Mouse (Mus musculus) cerebellum, postnatal 25 days (tissue): ENCODE measurements around the gene Retreg1.
"Not testable (repeated sequence)": the region's sequence is repeated elsewhere in the genome, so short reads cannot be mapped to it uniquely, and the experiment has no call there.

Experiments
- DNase-seq, 2 experiments: peaks; one replicate each; pipeline ENCODE4 v3.0.0; 2021; ENCODE audit warnings: mixed read lengths in 2 of 2

Gene Retreg1

GRCm38 (mm10) chr15:25948257-25949223 is 105.6 kb downstream of the Retreg1 start:
- peak in 1 of 2 experiments; percentile 3 for DNase-seq

DNA sequence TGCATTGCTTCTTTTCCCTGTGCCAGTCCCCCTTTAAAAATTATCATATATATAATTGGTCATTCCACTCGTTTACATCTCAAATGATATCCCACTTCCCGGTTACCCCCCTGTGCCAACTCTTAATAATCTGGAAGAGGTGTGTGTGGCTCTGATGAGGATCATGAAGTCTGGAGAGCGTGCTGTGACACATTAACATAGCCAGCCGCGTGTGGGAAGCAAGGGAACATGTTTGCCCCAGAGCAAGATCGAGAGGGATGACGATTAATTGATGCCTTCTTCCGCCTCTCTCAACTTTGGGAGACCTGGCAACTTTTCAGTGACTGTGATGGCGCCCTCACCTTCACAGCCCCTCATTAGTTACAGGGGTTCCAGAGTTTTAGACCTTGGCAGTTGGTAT is 106.7 kb downstream of the Retreg1 start:
- no peak for DNase-seq

- no peak for DNase-seq
Measured at GRCm38 (mm10) chr15:25950584-25950983, 107.6 kb downstream of the Retreg1 start.

DNA sequence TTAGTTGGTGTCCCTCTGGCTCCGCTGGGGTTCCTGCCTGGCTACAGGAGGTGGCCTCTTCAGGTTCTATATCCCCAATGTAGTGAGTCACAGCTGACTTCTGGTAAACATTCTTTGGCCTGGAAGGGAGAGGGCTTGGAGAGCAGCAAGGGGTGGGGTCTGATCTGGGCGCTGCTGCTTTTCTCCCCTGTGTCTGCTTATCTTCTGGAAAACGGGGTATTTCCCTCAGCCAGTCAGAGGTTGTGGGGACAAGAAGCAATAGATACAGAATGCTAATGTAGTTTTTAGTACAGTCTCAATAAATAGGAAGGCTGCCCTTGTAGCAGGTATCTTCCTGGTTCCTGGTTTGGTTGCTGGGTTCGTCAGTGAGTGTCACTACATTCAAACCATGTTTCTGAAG is 108.1 kb downstream of the Retreg1 start:
- DNase-seq: no peak

GRCm38 (mm10) chr15:25956001-25956400 is 113.0 kb downstream of the Retreg1 start:
- no peak for DNase-seq

GRCm38 (mm10) chr15:25956422-25957117 is 113.6 kb downstream of the Retreg1 start:
- no peak for DNase-seq

- DNase-seq: no peak
Measured at GRCm38 (mm10) chr15:25957651-25958050, 114.7 kb downstream of the Retreg1 start.

DNA sequence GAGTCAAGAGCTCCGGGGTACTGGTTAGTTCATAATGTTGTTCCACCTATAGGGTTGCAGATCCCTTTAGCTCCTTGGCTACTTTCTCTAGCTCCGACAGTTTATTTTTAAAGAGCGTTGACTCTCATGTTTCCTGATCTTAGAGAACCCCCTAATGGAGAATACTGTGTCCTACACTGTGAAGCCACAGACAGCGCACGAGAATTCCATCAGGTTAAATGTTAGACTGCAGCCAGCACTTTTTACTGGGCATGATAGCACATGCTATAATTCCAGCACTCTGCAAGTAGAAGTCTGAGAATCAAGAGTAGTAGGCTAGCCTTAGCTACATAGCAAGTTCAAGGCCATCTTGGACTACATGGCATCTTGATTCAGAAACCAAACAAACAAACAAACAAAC is 116.4 kb downstream of the Retreg1 start:
- no peak for DNase-seq

GRCm38 (mm10) chr15:25960231-25960630 is 117.3 kb downstream of the Retreg1 start:
- DNase-seq: no peak

GRCm38 (mm10) chr15:25966220-25966774 is 123.3 kb downstream of the Retreg1 start:
- DNase-seq: no peak

- DNase-seq: no peak
Measured at GRCm38 (mm10) chr15:25971596-25971995, 128.6 kb downstream of the Retreg1 start.

- no peak for DNase-seq
Measured at GRCm38 (mm10) chr15:25972758-25973157, 129.8 kb downstream of the Retreg1 start.

DNA sequence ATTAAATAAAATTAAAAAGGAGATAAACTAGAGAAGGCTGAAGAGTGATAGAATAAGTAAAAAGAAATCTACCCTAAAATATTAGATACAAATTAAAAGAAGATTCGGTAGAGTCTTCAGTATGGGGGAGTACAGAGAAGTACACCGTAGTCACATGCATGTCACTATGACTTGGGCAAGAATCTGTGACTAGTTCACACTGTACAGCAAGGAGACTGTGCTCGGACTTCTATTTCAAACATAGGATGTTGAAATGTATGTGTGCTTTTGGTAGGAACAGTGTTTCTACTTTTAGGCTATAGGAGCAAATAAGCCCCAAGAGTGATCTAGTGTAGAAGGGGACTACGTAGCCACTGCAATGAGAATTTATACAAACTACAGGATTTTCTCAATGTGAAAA is 131.4 kb downstream of the Retreg1 start:
- DNase-seq: no peak

DNA sequence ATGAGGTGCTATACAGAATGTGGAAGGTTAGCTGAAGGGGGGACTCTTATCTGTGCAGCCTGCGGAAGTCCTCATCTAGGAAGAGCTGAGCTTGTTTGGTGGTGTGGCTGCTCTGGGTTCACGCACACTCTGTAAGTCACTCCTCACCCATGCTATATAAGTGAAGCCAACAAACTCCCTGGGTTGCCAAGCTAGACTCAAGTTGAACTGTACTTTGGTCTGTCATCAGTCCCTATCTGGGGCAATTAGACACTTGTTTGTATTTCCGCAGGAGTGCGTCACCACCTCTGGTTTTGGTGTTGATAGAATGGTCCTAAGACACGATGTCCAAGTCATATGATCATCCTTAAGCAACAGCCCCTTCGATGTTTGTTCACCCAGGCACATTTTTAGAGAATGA is 132.8 kb downstream of the Retreg1 start:
- no peak for DNase-seq

DNA sequence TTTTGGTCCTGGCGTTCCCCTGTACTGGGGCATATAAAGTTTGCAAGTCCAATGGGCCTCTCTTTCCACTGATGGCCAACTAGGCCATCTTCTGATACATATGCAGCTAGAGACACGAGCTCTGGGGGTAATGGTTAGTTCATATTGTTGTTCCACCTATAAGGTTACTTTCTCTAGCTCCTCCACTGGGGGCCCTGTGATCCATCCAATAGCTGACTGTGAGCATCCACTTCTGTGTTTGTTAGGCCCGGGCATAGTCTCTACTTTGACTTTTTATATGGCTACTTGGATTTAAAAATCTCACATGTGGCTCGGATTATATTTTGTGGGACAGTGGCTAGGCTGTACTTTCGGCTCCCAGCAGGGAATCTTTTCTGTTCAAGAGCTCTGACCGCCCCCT is 140.6 kb downstream of the Retreg1 start:
- not testable (repeated sequence) for DNase-seq

GRCm38 (mm10) chr15:25984067-25984733 is 141.2 kb downstream of the Retreg1 start, which contains the start of gene Zfp622:
Zfp622 (plus strand) TSS chr15:25984366.
- DNase-seq: peak; percentile 93 to 95

DNA sequence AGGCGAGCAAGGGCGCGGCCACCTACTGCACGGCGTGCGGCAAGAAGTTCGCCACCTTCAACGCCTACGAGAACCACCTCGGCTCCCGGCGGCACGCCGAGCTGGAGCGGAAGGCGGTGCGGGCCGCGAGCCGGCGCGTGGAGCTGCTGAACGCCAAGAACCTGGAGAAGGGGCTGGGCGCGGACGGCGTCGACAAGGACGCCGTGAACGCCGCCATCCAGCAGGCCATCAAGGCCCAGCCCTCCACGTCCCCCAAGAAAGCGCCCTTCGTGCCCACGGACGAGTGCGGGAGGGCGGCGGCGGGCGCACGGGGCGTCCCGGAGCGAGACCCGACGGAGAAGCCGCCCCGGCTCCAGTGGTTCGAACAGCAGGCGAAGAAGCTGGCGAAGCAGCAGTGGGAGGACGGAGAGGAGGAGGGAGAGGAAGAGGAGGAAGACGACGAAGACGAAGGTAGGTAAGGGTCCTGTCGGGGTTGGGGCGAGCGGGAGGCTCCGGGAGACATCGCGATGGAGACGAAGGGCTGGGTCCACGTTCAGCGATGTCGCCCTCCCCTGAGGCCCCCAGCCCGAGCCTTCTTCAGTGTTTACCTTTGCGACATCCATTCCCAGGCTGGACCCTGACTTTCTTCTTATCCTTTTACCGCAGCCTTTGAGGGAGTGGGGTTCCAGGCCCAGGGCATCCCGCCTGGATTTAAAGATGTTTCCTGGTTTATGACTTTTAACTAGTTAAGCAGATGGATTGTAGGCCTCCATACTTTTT is 141.9 kb downstream of the Retreg1 start:
- no peak for DNase-seq

DNA sequence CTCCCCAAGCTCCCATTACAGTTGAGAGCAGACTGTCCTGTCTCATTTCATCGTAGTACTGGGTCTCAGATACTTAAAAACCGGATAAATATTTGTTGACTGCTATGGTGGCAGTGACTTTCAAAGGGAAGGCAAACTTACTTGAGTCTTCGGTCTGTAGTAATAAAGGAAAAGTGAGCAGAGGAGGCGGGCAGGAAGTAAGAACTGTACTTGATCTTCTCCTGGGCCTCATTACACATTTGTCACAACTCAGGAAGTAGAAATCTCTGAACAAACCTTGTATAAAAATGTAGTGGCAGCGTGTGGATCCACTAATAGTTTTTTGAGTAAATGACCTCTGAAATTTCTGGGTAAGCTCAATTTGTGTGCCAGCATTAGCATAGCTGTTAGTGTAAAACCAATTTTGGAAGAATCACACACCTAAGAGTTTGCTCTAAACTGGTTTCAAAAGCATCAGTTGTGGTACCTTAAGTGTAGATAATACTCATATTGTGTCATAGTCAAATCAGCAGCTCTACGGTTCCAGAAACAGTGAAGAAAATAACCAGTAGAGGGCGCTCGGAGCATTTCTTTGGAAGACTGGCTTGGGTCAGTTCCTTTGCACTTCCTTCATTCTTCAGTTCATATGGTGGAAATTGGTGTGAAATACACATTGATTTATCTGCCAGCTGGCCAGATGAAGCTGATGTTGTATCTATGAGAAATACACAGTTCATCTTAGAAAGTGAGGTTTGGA is 150.2 kb downstream of the Retreg1 start:
- peak; percentile 35 to 69 for DNase-seq

DNA sequence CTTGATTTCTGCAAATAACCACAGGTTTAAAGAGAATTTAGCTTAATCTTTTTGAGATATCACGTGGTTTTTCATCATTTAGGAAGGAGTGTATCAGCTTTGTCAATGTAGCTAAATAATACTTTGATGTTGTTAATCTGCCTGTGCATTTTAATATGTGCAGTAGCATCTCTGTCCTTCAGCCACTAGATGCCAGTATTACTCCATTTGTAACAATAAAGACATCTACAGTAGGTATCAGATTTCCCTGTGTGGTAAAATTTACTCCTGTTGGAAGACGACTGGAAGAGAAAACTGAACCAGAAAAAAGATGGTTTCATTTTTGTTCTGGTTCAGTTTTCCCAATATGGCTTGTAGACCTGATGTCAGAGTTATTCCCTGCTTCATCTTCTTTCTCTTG is 152.5 kb downstream of the Retreg1 start:
- no peak for DNase-seq

- DNase-seq: not testable (repeated sequence)
Measured at GRCm38 (mm10) chr15:25999545-25999944, 156.6 kb downstream of the Retreg1 start.

DNA sequence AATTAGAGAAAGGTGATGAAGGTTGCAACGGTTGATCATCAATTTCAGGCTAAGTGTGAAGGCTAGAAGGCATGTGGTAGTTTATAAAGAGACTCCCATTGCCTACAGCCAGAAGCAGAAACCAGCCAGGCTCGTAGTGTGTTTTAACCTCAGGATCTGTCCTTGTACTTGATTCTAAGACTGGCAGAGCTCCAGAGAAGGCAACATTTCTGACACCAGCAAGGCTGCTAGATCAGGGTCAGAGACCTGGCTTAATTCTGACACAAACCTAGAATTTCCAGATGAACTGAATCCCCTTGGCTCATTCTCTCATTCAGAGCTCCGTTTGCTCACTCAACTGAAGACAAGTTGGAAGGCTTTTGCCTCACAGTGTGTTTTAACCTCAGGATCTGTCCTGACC is 165.6 kb downstream of the Retreg1 start:
- no peak for DNase-seq
